Mouse (Mus musculus) lung, embryonic 14.5 days (tissue): ENCODE measurements around the gene H3f3b. TPM values are rescaled to one million over a fixed set of nuclear protein-coding genes. Genes with fewer than 3 reads are reported as not detected.
"Not testable (repeated sequence)": the region's sequence is repeated elsewhere in the genome, so short reads cannot be mapped to it uniquely, and the experiment has no call there.

Experiments
- ATAC-seq: fragments of 200-750 bp; cut with Nextera tagmentation; 2 replicates; pipeline ENCODE4 v1.8.0; 2017; ENCODE audit warnings: mild to moderate bottlenecking, moderate TSS enrichment, moderate library complexity; ENCODE audit not compliant: insufficient read depth
- DNase-seq: peaks from one replicate; pipeline ENCODE4 v3.0.0-alpha.2; 2015
- H3K27ac ChIP-seq: fragments of 300-500 bp; sonication (generic); 2 replicates; pipeline ENCODE4 v1.5.1; 2014; ENCODE audit warnings: low read depth, mild to moderate bottlenecking, moderate library complexity
- H3K27me3 ChIP-seq: fragments of 300-500 bp; sonication (generic); 2 replicates; pipeline ENCODE4 v1.6.1; 2014; ENCODE audit warnings: low read length, control low read depth; ENCODE audit not compliant: insufficient read depth
- H3K36me3 ChIP-seq: fragments of 300-500 bp; sonication (generic); 2 replicates; pipeline ENCODE4 v1.6.1; 2014; ENCODE audit warnings: control low read depth; ENCODE audit not compliant: insufficient read depth
- H3K4me1 ChIP-seq: fragments of 300-500 bp; sonication (generic); 2 replicates; pipeline ENCODE4 v1.6.1; 2014; ENCODE audit warnings: antibody characterized with exemption, control low read depth; ENCODE audit not compliant: insufficient read depth
- H3K4me2 ChIP-seq: fragments of 300-500 bp; sonication (generic); 2 replicates; pipeline ENCODE4 v1.6.1; 2014; ENCODE audit warnings: mild to moderate bottlenecking
- H3K4me3 ChIP-seq: fragments of 300-500 bp; sonication (generic); 2 replicates; pipeline ENCODE4 v1.5.1; 2014; ENCODE audit warnings: low read depth, low read length
- H3K9ac ChIP-seq: fragments of 300-500 bp; sonication (generic); 2 replicates; pipeline ENCODE4 v1.6.1; 2014
- H3K9me3 ChIP-seq: fragments of 300-500 bp; sonication (generic); 2 replicates; pipeline ENCODE4 v1.6.1; 2016; ENCODE audit warnings: low read depth, low read length, control low read depth
- CTCF ChIP-seq: IDR thresholded peaks from 2 replicates; pipeline ENCODE4 v1.5.1; 2016; ENCODE audit warnings: antibody characterized with exemption, low read depth
- WGBS: fragments of 180-500 bp; shearing (Covaris S2); extraction: QIAGEN DNeasy Blood & Tissue Kit; methylation state at CpG from one replicate; pipeline ENCODE4 v1.1.7; 2014; 5-methylcytosine and 5-hydroxymethylcytosine counted together
- polyA plus RNA-seq: library from polyadenylated mRNA; unstranded; fragments of >200 nt; fragmentation: Nextera tagmentation; extraction: Ambion mirVana; gene quantifications from 2 replicates; pipeline ENCODE4 v1.2.1, GENCODE M21; 2014

H3f3b gene
- polyA plus RNA-seq, 1 experiment from 2014 or later: 1,851 TPM

- H3K4me1 ChIP-seq: 0 out of 2 replicates have a peak, but pooled peaks cover 3% of the 10 kb centered on the region
- H3K9me3 ChIP-seq: no peaks in the 10 kb centered on the region
- H3K36me3 ChIP-seq: peaks cover 22% of the 10 kb centered on the region
- no peak for DNase-seq
- TF ChIP-seq CTCF: no peak
- 84% methylated on average over 3 of the region's 3 CpGs for WGBS
- H3K27me3 ChIP-seq: no peaks in the 10 kb centered on the region
- H3K27ac ChIP-seq: 0 out of 2 replicates have a peak overlapping the region, but pooled peaks have one; percentile 10
- H3K4me2 ChIP-seq: no peak overlapping the region
- no peak overlapping the region for H3K4me3 ChIP-seq
- ATAC-seq: no peak
- no peak overlapping the region for H3K9ac ChIP-seq
These were observed 2.5 kb downstream of the H3f3b start for GRCm38 (mm10) chr11:116025056-116025845.

- peak; percentile 100 for DNase-seq
- Histone ChIP-seq H3K4me2 (peak overlapping the region; percentile 58), H3K27ac (peak overlapping the region; percentile 100), H3K27me3 (no peaks in the 10 kb centered on the region), H3K4me1 (0 out of 2 replicates have a peak, but pooled peaks cover 3% of the 10 kb centered on the region), H3K4me3 (peak overlapping the region; percentile 94), H3K9ac (peak overlapping the region; percentile 99), H3K36me3 (peaks cover 22% of the 10 kb centered on the region), H3K9me3 (no peaks in the 10 kb centered on the region)
- no peak for TF ChIP-seq CTCF
- ATAC-seq: peak; percentile 93
- WGBS: under 1% methylated on average over 37 of the region's 37 CpGs
These were observed 3.4 kb downstream of the H3f3b start for GRCm38 (mm10) chr11:116024356-116024808.

GRCm38 (mm10) chr11:116023771-116024355 lies 3.9 kb downstream of the H3f3b start:
- peaks cover 22% of the 10 kb centered on the region for H3K36me3 ChIP-seq
- ATAC-seq (peak; percentile 67), DNase-seq (peak; percentile 81)
- H3K9ac ChIP-seq: peak overlapping the region; percentile 99
- peak overlapping the region; percentile 100 for H3K27ac ChIP-seq
- H3K4me2 ChIP-seq: peak overlapping the region; percentile 58
- 0 out of 2 replicates have a peak, but pooled peaks cover 3% of the 10 kb centered on the region for H3K4me1 ChIP-seq
- no peaks in the 10 kb centered on the region for H3K9me3 ChIP-seq
- WGBS: under 1% methylated on average over 54 of the region's 57 CpGs
- H3K4me3 ChIP-seq: peak overlapping the region; percentile 94
- H3K27me3 ChIP-seq: no peaks in the 10 kb centered on the region
- TF ChIP-seq CTCF: peak; percentile 86

GRCm38 (mm10) chr11:116023074-116023770 lies 4.5 kb downstream of the H3f3b start:
- ATAC-seq: not testable (repeated sequence)
- 2% methylated on average over 18 of the region's 18 CpGs for WGBS

GRCm38 (mm10) chr11:116022256-116022780 lies 5.4 kb downstream of the H3f3b start:
- 51% methylated on average over 4 of the region's 4 CpGs for WGBS
- H3K27ac ChIP-seq: no peak overlapping the region
- peak; percentile 42 for DNase-seq

More at GRCm38 (mm10) chr11:116023074-116023770, 4.5 kb downstream of the H3f3b start:
- H3K4me1 ChIP-seq, H3K27me3 ChIP-seq, H3K9me3 ChIP-seq, DNase-seq: not testable (repeated sequence)
- H3K27ac ChIP-seq: peak overlapping the region; percentile 100
- peak overlapping the region; percentile 72 for H3K4me2 ChIP-seq
- H3K36me3 ChIP-seq: peaks cover 22% of the 10 kb centered on the region
- peak overlapping the region; percentile 99 for H3K9ac ChIP-seq
- peak overlapping the region; percentile 94 for H3K4me3 ChIP-seq

GRCm38 (mm10) chr11:116021328-116022220 lies 6.2 kb downstream of the H3f3b start:
- no peak for TF ChIP-seq CTCF
- H3K4me2 ChIP-seq: peak overlapping the region; percentile 72
- no peak for ATAC-seq
- H3K27me3 ChIP-seq: no peaks in the 10 kb centered on the region
- peak overlapping the region; percentile 94 for H3K4me3 ChIP-seq
- WGBS: 63% methylated on average over 6 of the region's 6 CpGs
- peaks cover 22% of the 10 kb centered on the region for H3K36me3 ChIP-seq
- no peaks in the 10 kb centered on the region for H3K9me3 ChIP-seq
- peak overlapping the region; percentile 22 for H3K9ac ChIP-seq
- DNase-seq: no peak
- 0 out of 2 replicates have a peak, but pooled peaks cover 3% of the 10 kb centered on the region for H3K4me1 ChIP-seq
- H3K27ac ChIP-seq: 0 out of 2 replicates have a peak overlapping the region, but pooled peaks have one; percentile 4

More at GRCm38 (mm10) chr11:116022256-116022780, 5.4 kb downstream of the H3f3b start:
- H3K4me2 ChIP-seq: peak overlapping the region; percentile 72
- no peaks in the 10 kb centered on the region for H3K9me3 ChIP-seq
- peak overlapping the region; percentile 56 for H3K9ac ChIP-seq
- H3K4me1 ChIP-seq: 0 out of 2 replicates have a peak, but pooled peaks cover 3% of the 10 kb centered on the region
- ATAC-seq: no peak
- no peak for TF ChIP-seq CTCF
- no peaks in the 10 kb centered on the region for H3K27me3 ChIP-seq
- H3K36me3 ChIP-seq: peaks cover 22% of the 10 kb centered on the region
- peak overlapping the region; percentile 94 for H3K4me3 ChIP-seq
